Mouse (Mus musculus) liver (tissue): ENCODE results near the gene Lbh.

Experiments
- DNase-seq: peaks from one replicate; pipeline ENCODE4 v3.0.0-alpha.2; 2020; ENCODE audit warnings: mixed read lengths

Gene Lbh

DNA sequence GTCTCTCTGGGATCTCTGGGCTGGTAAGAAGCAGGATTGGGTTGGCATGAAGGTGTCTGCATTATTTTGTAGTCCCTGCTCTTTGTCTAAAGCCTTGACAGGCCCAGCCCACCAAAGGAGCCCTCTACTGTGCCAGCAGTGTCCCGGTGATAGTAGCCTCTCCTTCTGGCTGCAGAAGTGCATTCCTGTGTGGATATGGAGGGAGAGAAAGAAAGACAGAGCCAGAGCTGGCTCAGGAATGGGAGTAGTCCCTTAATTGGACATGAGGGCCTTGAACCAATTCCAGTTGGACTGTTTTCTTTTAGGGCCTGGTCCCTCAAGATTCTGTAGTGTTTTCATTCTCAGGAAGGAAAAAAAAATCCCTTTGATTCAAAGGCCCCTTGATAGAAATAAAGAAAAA lies 6.4 kb upstream of the Lbh start:
- DNase-seq: no peak

DNA sequence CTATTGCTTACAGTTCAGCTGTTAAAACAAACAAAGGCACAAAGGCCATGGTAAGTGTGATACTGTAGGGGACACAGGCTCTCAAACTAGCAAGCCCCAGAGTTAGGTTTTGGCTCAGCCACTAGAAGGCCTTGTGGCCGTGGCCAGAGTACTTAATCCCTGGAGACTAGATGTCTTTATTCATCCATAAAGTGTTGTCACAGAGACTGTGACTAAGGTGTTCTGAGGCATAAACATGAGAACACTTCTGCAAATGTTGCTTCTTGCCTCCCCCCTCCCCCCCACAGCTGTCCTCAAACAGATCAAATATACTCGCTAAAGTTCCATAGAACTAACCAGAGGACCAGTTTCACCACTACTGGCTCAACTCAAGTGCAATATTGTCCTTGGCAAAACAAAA lies 4.0 kb upstream of the Lbh start:
- no peak for DNase-seq

DNA sequence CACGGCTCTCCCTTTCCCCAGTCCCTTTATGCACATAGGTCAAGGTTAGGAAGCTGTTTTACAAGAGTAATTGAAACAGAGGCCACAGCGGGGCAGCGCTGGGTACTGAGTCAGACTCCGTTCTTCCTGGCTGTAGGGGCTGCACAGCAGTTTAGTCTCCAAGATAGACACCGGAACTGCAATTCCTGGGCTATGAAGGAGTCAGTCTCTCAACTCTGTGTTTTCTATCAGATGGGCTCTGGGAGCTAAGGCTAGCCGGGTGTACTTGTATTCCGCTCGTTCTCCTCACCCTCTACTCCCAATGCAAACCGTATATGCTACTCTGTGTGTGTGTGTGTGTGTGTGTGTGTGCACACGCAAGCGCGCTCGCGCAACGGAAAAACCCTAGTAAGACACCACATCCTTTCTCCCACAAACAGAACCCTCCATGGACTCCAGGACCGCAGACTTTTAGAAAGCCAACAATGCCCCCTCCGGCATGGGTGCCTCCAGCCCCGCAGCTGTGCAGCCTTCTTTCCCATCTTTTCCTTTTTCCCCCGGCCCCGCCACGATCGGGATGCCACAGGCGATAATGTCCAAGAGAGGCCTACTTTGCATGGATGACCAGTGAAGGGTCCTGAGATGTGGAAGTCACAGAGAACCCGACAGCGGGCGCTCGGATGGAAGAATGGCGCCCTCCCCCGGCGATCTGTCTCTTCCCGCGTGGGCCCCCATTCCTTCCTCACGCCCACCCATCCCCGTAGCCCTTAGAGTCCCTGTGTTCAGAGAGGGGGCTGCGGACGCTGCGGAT lies 669 bp upstream of the Lbh start:
- peak; percentile 49 for DNase-seq

DNA sequence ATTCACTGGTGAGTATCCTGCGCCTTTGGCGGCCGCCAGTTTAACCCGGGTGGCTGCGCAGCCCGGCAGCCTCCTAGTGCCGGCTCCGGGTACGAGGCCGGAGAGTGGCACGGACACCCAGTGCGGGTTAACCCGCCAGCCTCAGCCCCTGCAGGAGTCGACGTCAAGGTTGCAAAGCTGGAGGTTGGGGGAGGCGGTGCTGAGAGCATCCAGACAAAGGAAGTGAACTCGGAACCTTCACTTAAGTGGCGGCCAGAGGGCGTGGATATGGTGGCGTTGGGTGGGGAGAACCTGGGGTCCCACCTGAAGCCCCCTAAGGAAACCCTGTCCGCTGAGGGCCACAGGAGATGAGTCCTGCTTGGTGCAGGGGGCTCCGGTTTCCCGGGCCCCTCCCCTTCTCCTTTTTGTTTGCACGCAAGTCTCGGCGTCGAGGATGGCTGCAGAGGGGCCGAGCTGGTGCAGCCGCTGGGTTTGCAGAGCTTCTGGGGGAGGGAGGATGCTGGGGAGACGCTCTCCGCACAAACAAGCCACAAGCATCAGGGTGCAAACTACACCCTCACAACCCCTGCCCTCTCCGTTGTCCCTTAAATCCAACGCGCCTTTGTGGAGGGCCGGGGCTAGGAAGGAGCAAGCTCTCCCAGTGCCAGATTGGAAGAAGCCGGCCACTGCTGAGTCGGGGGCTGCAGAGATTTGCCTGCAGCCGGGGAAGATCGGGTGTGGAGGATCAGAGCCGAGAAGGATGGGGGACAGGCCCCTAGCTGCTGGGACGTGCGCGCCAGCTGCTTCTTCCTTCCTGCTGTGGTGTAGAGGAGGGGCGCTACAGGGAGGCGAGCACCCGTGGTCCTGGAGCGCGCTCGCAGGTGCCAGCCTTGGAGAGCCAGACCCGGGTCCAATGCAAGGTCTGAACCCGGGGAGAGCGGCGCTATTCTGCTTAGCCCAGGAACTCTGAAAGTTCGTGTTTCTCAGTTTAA lies 751 bp downstream of the Lbh start:
- DNase-seq: peak; percentile 26

DNA sequence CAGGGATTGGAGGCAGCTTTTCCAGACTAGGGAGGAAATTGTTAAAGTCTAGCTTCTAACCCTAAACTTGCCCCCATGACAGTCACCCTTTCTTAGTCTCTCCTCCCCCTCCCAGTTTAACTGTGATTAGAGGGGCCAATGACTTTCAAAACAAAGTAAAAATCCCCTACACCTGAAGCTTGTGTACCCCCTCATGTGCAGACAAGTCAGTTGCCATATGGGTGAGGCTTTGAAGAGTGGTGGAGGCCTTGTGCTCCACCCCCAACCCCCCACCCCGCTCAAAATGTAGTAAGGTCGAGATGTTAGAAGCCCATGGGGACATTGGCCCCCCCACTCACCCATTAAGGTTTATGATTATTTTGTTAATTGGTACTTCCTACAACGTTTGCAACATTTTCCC lies 1.5 kb downstream of the Lbh start:
- no peak for DNase-seq

DNA sequence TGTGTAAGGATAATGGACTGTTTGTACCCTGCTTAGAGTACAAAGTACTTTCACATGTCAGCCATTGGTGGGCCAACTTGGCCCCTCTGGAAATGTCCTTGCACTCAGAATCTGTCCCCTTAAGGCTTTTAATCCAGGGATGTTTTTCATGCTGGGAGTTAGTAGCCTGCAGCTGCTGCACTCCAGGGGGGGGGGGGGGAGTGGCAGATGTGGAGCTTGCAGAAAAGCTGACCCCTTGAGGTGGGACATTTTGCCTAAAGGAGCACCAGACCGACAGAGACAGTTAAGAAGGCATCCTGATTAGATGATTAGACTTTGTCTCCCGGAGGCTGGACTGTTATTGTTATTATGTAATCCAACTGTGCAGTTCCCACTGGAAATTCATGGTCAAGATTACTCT lies 2.3 kb downstream of the Lbh start:
- no peak for DNase-seq

DNA sequence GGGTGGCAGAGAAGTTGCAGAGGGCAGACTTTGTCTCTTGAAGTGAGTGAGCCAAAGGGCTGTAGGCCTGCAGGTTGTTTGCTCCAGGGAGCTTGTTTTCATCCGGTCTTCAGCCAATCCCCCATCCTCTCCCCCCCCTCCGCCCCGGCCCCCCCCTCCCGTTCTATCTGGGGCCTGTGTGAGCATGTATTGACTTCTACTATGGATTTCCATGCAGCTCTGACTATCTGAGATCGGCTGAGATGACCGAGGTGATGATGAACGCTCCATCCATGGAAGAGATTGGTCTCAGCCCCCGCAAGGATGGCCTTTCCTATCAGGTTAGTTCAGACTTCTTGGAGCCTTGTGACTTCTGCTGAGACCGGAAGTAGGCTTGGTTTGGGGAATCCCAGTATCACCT lies 2.9 kb downstream of the Lbh start:
- DNase-seq: no peak

DNA sequence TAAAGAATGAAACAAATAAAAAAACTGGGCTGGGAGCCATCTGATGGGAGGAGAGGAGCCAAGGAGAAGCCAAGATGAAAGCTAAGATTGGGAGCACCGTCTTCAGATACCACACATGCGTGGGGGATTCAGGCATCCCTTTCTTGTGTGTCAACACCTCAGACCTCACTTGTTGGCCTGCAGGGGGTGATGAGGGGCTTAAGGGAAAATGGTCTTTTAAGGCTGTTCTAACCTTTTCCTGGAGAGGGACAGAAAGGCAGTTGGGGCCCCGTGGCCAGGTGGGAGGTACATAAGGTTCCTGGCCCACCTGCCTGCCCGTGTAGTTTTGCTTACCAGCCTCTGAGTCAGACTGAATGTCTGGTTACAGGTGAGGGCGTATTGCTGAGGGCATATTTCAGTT lies 4.1 kb downstream of the Lbh start:
- no peak for DNase-seq

DNA sequence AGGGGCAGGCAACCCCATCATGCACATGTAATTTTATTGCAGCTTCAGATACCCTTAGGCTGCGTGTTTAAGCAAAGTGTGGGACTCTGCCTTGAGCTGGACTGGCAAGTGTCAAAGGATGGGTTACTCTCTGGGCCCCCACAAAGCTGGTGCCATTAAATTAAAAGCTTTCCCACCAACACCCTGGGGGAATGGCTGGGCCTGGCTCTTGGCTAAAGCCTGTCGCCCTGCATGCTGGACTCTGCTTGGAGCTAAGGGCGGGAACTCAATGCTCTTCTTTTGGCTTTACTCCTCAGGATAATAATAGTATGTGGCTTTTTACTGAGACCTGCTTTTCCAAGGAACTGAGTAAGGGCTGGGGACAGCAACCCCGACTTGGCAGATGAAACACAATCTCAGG lies 5.2 kb downstream of the Lbh start:
- no peak for DNase-seq

DNA sequence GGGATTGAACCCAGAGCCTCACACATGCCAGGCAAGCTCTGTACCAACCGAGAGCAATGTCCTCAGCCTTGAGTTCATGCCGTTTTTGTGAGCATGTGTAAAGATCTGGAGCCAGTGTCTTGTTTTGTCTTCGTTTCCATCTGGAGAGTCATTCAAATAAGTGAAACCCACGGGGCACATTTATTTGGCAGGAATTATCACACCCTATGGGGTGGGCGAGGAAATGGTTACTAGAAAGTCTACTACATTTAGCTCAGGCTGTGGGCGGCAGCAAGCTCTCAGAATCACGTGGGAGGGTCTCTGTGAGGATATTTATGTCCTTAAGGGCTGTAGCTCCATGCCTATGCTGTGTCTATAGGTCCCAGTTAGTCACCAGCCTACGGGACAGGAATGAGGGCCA lies 6.2 kb downstream of the Lbh start:
- no peak for DNase-seq

DNA sequence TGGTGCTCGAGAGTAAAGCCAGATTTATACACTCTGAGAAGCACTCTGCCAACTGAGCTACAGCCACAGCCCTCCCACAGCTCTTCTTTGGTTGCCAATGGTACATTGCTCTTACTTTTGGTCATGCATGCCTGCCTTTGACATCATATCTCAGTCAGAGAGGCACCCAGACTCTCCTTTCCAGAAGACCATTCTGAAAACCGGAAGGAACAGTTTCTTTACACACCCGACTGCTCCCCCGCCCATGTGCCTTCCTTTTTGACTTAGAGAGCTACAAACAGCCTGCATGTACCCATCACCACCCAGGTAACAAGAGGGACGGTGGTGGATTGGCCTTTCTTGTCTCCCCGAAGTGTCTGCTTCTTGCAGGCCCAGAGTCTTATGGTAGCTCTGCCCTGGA lies 7.0 kb downstream of the Lbh start:
- no peak for DNase-seq

DNA sequence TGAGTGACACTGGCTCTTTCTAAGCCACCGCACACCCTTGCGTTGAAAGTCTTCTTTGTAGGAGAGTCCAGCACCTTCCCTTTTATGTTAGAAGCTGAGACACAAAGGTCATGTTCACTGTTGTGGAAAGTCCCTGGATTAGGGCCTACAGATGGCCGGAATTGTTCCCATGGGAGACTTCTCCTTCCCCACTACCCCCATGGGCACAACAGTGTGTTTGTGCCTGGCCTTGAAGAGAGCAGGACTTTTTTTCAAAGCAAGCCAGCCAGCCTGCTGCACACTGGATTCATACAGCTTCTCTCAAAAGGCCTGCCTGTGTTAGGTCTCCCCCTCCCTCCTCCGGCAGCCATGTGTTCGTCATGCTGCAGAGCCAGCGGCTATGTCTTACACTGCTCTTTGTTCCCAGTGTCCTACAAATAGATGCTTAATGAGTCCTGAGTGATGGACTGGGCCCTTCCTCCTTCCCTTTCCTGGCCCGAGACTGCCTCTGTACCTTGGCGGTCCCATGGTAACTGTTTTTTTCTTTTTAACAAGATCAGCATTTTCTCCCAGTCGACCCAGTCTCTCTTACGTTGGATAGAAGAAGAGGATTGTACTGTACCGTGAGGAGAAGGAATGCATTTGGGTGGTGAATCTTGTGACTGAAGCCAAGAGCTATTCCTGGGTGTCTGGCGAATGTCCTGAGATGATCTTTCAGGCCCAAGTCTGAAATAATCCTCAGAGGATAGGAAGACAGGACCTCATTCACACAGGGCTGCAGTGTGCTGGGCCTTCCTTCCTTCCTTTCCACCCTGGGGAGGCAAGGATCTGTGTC lies 7.9 kb downstream of the Lbh start:
- no peak for DNase-seq

DNA sequence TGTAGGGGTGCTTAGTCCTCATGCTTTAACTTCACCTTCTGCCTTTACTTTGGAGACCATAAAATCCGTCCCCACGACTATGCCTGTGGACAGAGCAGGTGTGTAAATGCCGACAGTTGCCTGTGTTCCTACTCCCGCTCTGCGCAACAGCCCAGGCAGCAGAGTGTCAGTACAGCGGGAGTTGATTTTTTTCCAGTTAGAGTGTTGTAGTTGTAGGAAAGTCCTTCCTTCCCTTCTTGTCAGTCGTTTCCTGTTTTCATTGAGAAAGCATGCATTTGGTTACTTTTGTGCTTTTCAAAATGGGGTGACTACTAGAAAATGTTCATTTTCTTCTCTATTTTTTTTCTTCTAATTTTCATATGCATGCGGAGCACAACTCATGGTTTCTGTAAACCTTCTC lies 8.9 kb downstream of the Lbh start:
- DNase-seq: no peak

DNA sequence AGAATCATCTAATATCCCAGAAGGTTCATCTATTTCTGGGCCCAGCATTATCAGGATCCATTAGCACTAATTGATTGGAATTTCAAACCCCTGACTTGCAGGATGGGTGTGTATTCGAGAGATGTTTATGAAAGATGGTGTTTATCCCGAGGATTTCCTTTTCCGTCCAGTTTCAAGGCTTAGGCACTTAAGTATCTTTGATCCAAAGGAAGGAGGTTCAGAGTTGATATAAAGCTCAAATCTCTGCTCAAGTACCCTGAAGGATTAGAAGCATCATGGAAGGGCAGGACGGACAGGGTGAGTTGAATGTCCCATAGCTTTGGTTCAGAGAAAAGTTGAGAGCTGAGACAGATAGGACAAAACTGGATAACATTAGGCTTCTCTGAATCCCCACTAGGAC lies 15.0 kb downstream of the Lbh start:
- DNase-seq: no peak

DNA sequence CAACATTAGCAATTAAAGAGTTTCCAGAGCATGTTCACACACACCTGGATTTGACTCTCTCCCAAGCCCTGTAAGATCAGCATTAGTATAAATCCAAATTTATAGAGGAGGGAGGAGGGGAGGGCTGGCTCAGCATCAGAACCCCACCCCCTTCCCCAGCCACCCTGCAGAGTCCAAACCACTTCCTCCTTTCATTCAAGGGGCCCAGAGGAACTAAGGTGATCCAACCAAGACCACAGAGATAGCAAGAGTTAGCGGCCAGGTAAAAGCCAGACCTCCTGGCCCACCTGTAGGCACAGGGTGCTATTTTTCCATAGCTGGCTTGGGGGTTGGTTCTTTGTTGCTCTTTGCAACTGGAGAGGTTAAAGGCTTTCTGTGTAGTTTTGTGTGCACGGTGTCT lies 16.0 kb downstream of the Lbh start:
- DNase-seq: no peak

DNA sequence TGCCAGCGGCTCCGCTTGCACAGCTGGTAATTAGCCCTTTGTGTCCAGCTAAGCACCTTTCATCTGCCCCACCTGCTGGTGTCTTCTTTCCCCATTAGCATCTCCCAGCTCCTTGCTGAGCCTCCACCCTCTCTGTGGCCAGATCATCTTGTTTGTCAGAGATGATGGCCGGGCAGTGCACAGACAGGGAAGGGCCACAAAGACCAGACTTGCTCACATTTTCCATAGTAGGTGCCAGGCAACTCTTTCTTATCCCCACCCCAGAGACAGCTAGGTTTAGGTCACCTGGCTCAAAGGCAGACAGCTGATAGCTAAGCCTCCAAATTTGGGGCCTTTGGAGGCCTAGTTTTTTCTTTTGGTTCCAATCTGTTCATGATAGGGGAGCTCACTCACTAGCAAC lies 16.5 kb downstream of the Lbh start:
- DNase-seq: no peak

DNA sequence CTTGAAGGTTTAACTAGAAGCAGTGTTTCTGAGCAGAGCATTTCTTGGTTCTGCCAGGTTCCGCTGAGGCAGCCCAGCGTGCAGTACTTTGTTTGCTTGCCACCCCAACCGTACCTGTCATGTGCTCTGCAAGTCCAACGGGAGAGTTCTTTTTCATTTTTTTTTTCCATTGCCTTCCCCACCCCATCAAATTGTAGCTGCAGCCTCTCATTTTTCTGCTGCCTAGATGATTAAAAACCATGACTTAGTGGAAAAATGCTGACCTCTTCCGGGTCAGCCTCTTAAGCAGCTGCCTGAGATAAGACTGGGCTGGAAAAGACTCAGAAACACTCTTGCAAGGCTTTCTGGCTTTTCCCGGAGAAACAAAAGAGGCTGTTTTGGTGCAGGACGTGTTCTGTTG lies 17.8 kb downstream of the Lbh start:
- DNase-seq: no peak

DNA sequence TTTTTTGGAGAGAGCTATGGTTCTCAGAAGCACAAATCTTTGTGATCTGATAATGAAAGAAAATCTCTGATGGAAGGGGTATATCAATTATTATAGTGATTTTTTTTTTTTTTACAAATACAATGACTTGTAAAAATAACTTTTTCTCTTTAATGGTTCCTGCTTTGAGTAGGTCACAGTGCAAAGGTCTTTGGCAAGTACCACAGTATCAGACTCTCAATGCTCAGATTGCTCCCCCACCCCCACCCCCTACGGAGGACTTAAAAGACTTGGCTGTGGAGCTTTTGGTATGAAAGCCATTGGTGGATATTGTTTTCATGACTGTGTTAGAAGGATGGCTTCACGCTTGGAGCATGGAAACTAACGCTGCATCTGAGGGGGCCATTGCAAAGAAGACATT lies 18.2 kb downstream of the Lbh start:
- no peak for DNase-seq

DNA sequence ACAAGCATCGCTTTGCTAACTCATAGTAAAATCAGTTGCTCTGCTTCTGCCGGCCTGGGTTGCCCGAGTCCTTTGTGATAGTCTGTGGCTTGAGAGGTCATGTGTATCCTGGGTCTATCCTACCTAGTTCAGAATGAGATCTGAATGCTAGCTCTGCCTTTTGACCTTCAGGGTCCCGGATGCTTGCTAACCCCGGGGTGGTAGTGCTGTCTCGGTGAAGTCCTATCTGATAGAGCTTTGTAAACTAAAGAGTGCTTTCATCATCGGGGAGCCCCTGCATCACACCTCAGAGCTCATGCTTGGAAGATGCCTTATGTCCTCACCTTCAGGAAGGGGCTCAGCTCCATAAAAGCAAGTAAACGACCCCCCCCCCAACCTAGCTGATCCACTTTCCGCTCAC lies 19.1 kb downstream of the Lbh start:
- DNase-seq: no peak

DNA sequence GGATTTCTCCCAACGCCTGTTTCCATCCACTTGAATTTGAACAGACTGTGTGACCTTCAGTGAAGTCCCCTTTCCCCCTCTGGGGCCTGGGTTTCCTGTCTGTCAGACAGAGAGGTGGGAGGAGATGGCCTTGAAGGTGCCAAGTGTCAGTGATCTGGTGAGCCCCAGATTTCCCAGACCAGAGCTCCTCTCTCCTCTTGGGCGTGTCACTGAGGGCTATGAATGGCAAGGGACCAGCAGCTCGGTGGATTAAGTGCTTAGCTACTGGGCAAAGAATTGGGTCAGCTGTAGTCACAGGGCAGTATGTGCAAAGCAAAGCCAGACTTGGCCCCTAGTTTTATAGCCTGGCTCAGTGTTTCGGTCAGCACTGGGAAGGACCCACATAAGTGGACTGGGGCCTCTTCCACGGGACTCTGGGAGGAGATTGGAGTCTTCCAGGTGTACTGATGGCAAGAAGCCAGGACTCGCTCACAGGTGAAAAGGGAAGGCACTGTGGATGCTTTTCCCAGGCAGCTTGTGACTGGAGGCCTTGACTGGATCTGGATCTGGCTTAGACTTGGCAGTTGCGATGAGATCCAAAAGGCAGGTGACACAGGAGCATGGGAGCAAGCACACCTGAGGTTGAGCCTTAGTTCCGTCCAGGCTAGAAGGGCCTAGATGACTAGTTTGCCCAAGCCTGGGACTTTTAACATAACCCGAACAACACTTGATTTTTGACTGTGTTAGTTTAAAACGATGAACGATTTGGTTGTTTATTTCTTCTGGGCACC lies 20.1 kb downstream of the Lbh start:
- no peak for DNase-seq

DNA sequence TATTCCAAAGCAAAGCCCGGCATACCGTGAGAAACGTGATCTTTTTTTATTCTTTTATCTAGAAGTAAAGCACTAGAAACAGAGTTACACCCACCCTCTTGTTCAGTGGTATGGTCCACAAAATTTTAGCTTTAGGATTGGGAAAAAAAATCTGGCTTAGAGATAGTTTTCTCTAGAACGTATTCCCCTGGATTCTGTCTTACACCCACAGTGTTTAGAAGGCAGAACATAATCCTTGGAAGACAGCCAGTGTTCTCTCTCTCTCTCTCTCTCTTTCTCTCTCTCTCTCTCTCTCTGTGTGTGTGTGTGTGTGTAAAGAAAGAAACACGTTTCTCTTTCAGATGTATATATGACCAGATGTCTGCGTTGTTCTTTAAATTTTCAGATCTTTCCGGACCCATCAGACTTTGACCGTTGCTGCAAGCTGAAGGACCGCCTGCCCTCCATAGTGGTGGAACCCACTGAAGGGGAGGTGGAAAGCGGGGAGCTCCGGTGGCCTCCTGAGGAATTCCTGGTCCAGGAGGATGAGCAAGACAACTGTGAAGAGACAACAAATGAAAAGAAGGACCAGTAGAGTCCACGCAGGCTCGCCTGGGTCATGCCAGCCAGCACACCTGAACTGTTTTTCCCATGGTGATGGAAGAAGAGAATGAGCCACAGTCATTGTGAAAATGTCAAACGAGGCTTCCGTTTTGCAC lies 20.9 kb downstream of the Lbh start:
- DNase-seq: no peak

DNA sequence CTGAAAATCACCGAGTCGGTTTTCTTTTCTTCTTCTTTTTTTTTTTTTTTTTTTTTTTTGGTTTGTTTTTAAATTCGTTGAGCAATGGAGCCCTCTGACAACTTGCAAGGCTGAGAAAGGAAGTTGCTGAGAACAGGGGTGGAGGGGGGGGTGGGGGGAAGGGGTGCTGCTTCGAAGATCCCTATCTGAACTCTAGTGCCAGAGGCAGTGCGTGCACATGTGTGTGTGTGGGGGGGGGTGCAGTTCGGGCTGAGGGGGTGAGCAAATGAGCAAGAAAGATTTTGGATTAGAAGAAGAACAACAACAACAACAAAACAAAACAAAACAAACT lies 21.4 kb downstream of the Lbh start:
- DNase-seq: no peak
